Mouse (Mus musculus) adrenal gland, adult 2 months (tissue): Measurements from ENCODE around the gene Zfp628. TPM values are rescaled to one million over a fixed set of nuclear protein-coding genes. Genes with fewer than 3 reads are reported as not detected.

Experiments
- DNase-seq: peaks from one replicate; pipeline ENCODE4 v3.0.0; 2021
- polyA plus RNA-seq: library from polyadenylated mRNA; depleted of rRNA; stranded (reverse); fragments of >200 nt; gene quantifications from 2 replicates; pipeline ENCODE4 v1.2.3, GENCODE M21; 2012
- total RNA-seq, 2 experiments: library from RNA; stranded (reverse); gene quantifications; 2 replicates each; pipeline ENCODE4 v1.2.3; 2021

Zfp628 gene
- total and polyA plus RNA-seq, 3 experiments: 15.1 to 41.3 (median 19.2) TPM

GRCm38 (mm10) chr7:4918681-4919080, 3.7 kb downstream of the Zfp628 start:
- DNase-seq: no peak

DNA sequence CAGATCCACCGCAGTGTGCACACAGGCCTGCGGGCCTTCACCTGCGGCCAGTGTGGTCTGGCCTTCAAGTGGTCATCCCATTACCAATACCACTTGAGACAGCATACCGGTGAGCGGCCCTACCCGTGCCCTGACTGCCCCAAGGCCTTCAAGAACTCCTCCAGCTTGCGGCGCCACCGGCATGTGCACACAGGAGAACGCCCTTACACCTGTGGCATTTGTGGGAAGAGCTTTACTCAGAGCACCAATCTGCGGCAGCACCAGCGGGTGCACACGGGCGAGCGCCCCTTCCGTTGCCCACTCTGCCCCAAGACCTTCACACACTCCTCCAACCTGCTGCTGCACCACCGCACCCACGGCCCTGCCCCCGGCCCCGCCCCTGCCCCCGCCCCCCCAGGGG, 4.1 kb downstream of the Zfp628 start:
- DNase-seq: no peak

GRCm38 (mm10) chr7:4919971-4920370, 5.0 kb downstream of the Zfp628 start:
- DNase-seq: no peak

DNA sequence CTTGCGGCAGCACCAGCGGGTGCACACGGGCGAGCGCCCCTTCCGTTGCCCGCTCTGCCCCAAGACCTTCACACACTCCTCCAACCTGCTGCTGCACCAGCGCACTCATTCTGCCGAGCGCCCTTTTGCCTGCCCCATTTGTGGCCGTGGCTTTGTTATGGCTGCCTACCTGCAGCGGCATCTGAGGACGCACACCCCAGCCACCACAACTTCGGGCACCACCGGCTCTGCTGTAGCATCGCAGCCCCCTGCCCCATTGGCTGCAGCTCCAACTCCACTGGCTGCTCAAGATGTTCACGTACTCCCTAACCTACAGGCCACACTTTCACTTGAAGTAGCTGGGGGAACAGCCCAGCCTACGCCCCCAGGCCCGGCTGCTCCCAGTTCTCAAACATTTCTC, 5.5 kb downstream of the Zfp628 start:
- DNase-seq: no peak

- DNase-seq: no peak
Measured at GRCm38 (mm10) chr7:4920976-4921823, 6.2 kb downstream of the Zfp628 start.

DNA sequence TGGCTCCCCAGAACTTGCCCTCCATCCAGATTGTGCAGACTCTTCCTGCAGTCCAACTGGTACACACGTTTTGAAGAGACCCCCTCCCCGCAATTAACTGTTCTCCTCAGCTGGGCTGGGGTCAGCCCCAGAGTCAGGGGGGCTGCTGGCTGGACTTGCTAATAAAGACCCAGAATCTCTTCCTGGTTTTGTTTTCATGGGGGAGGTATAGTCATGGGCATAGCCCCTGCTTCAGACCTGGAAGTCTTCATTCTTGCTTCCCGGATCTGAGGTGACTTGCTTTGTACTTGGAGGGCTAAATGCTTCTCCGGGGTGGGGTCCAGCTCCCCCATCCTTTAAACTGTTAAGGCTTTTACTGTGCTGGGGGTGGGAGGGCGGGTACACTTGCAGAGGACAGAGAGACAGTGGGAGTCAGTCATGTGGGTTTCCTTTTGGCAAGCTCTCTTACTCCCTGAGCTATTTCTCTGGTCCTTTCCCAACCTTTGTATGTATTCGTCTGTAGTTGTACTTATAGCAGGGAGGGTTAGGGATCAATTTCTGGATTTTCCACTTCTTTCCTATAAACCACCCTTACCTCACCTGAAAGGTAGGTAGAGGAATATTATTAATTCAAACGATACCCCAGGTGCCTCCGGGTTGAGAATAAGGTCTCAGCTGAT, 6.9 kb downstream of the Zfp628 start, which contains the start of gene Nat14:
Gene Nat14, plus strand, starts transcription at position 205 of the 659 bp plus-strand sequence.
- no peak for DNase-seq

- peak; percentile 79 for DNase-seq
Measured at GRCm38 (mm10) chr7:4922508-4922907, 7.5 kb downstream of the Zfp628 start.

DNA sequence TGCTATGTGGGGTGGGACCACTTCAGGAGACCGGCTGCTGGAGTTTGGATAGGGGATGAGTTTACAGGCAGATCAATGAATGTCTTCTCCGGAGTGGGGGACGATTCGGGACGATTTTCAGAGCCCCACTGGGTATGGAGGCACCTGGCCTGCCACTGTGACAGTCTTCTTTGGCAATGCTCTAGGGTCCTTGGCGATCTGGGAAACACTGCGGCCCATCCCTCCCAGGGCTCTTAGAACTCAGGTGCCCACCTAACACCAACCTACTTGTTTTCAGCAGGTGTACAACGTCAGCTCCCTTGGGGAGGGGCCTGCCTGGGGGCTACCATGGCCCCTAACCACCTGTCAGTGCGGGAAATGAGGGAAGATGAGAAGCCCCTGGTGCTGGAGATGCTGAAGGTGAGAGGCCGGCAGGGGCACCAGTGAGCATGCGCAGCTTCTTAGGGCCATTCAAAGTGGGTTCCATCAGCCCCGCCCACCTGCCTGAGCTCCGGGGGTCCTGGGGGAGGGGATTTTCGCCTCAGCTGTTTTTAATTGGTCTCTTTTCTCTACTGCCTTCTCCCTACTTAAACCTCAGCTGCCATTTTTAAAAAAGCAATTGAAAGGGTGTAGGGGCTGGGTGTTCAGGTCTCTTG, 8.0 kb downstream of the Zfp628 start:
- DNase-seq: no peak

GRCm38 (mm10) chr7:4923586-4924364, 8.8 kb downstream of the Zfp628 start:
- DNase-seq: peak; percentile 75

- no peak for DNase-seq
Measured at GRCm38 (mm10) chr7:4924483-4924882, 9.5 kb downstream of the Zfp628 start.

- peak; percentile 73 for DNase-seq
Measured at GRCm38 (mm10) chr7:4924891-4925301, 9.9 kb downstream of the Zfp628 start.

GRCm38 (mm10) chr7:4925441-4926381, 10.7 kb downstream of the Zfp628 start, which contains the start of gene Ssc5d:
Gene Ssc5d, plus strand, starts transcription at chr7:4925785.
- DNase-seq: no peak

DNA sequence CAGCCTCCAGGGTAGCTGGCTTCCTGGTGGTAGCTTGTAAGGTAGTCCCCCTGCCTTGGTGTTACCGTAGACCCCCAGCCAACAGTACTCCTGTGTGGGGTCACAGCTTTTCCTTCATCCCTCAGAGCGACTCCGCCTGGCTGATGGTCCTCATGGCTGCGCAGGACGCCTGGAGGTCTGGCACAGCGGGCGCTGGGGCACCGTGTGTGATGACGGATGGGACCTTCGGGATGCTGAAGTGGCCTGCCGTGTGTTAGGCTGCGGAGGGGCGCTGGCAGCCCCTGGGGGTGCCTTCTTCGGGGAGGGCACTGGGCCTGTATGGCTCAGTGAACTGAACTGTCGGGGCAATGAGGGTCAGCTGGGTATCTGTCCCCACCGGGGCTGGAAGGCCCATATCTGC, 11.8 kb downstream of the Zfp628 start:
- no peak for DNase-seq

DNA sequence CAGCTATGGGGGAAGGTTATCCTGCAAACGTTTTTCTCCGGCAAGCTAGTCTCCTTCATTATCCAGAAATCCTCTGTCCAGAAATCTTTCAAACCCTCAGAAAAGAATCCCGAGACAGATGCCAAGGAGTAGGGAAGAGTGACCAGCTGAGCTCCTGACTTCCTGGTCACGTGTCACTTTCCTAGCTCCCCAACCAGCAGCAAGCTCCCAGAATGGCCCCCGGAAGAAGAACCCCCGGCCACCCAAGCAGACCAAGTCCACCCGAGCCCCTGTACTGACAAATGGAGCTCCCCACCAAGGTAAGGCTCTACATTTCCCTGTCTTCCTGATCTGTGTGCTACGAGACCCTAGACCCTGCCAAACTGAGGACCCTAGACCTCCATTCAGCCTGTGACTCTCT, 12.7 kb downstream of the Zfp628 start:
- DNase-seq: no peak

GRCm38 (mm10) chr7:4928323-4928722, 13.3 kb downstream of the Zfp628 start:
- no peak for DNase-seq

DNA sequence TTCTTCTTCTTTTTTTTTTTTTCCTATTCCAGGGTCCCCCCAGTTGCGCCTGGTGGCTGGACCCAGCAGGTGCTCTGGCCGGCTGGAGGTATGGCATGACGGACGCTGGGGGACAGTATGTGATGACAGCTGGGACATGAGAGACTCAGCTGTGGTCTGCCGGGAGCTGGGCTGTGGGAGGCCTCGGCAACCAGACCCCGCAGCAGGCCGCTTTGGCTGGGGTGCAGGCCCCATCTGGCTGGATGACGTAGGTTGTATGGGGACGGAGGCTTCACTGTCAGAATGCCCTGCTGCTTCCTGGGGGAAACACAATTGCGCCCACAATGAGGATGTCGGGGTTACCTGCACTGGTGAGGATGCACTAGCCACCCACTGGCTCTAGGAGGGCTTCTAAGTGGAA, 18.1 kb downstream of the Zfp628 start:
- DNase-seq: no peak

GRCm38 (mm10) chr7:4934160-4934914, 19.3 kb downstream of the Zfp628 start:
- DNase-seq: peak; percentile 56

DNA sequence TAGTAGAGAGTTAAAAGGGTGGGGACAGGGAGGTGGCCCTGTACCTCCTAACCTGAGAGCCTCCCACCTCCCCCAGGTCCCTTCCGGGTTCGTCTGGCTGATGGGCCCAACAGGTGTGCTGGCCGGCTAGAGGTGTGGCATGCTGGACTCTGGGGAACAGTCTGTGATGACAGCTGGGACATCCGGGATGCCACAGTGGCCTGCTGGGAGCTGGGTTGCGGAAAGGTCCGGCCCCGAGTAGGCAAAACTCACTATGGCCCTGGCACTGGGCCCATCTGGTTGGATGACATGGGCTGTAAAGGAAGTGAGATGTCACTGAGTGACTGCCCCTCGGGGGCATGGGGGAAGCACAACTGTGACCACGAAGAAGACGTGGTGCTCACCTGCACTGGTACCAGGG, 21.8 kb downstream of the Zfp628 start:
- DNase-seq: no peak

DNA sequence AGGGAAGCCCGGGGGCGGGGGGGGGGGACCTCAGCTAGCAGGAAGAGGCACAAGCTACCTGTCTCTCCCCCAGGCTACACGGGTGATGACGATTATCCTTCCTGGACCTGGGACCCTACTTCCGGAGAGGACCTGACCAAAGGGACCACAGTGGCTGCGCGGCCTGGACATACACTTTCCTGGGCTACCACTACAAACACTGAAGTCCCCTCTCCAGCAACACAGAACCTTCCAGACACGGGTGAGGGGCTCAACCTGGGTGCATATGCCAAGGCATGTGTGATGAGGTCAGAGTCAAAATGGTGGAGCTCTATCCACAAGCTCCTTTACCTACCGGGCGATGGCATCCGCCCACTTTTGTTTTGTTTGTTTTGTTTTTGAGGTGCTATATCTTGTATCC, 22.4 kb downstream of the Zfp628 start:
- DNase-seq: no peak

DNA sequence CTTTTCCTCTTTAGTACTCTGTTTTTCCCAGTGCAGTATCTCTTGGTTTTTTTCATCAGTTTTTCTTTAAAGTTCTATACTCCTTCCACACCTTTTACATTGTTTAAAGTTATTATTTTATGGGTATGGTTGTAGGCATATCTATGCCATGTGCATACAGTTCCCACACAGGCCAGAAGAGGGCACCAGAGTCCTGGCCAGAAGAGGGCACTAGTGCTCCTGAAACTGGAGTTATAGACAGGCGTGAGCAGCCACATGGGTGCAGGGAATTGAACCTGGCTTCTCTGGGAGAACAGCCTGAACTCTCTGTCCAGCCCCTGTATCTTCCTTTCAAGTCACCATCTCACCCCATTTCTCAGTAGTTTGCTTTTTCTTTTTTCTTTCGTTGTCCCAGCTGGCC, 23.4 kb downstream of the Zfp628 start:
- DNase-seq: peak; percentile 77
